ENCODE assay signal across 7 mouse cellular contexts in the genomic region with DNA sequence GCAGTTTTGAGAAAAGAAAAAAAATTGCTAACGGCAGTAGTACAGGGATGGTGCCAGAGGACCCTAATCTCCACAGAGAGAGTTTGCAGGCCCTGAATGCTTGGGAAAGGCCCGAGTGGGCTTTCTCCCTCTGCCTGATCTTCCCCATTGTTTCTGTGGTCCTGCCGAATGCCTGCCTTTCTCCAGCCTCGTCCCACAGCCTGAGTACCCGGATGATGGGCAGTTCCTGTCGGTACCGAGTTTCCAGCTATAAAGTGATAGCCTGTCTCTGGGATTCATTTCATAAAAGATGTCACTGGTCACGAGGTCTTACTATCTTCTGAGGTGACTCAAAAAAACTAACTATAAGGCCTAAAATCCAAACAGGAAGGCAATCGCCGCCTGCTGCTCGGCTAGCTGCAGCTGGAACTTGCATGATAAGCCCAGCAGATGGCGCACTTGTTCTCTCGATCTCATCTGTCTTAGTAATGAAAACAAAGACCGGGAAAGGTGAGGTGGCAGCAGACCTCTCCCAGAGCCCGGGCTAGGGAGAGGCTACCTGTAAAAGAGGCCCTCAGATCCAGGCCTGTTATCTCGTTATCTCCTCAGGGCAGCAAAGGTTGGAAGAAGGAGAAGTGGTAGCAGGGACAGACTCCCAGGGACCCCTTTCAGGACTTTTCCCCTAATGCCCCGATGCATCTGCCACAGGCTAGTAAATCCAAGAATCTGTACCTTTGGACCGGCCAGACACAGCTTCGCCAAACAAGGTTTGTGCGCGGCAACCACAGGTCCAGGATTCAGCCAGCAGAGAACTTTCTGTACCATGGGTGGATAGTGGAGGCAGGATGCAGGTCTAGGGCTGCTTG. TPM values are rescaled to one million over a fixed set of nuclear protein-coding genes. Genes with fewer than 3 reads are reported as not detected.
DNase-seq lines count a peak whose midpoint lies in the region; ATAC-seq and TF ChIP-seq lines count a peak whose summit lies in the region.

No protein-coding gene starts in this region.

- H3K4me3 ChIP-seq in embryonic facial prominence, embryonic 11.5 days (ENCODE audit: low read depth, low read length) = no peak overlapping the region
- no peak overlapping the region for H3K4me3 ChIP-seq in heart, adult 2 months
- H3K4me3 ChIP-seq in kidney, adult 2 months (ENCODE audit: insufficient read depth, low read depth, low read length) = peak overlapping the region; percentile 14; the same call in 1 of the 2 replicates
- H3K4me3 ChIP-seq in limb, embryonic 11.5 days (ENCODE audit: low read depth, low read length) = no peak overlapping the region
- H3K4me3 ChIP-seq in midbrain, embryonic 14.5 days (replicated peaks; ENCODE audit: low read depth, low read length) = 0 out of 2 replicates have a peak overlapping the region, but pooled peaks have one; percentile 7

- no peaks in the 10 kb centered on the region for H3K36me3 ChIP-seq in embryonic facial prominence, embryonic 11.5 days (replicated peaks; ENCODE audit: control insufficient read depth, insufficient read depth, low read depth, low read length)
- H3K36me3 ChIP-seq in heart, adult 2 months (ENCODE audit: control insufficient read depth, insufficient read depth, low read length) = no peaks in the 10 kb centered on the region
- H3K36me3 ChIP-seq in kidney, adult 2 months (ENCODE audit: control insufficient read depth, insufficient read depth, low read length) = no peaks in the 10 kb centered on the region
- H3K36me3 ChIP-seq in limb, embryonic 11.5 days (ENCODE audit: control insufficient read depth, insufficient read depth, low read length) = peaks cover 3% of the 10 kb centered on the region; the same call in 1 of the 2 replicates
- H3K36me3 ChIP-seq in midbrain, embryonic 14.5 days (ENCODE audit: control insufficient read depth, insufficient read depth, low read length) = peaks cover 9% of the 10 kb centered on the region

- peak; percentile 86 for DNase-seq in adrenal gland, postnatal 10 days
- DNase-seq in embryonic facial prominence, embryonic 11.5 days (ENCODE audit: low spot score) = peak; percentile 93
- peak; percentile 66 to 78 for DNase-seq in heart, adult 2 months
- DNase-seq in kidney, adult 2 months = peak; percentile 89
- DNase-seq in limb, embryonic 11.5 days (ENCODE audit: low spot score) = peak; percentile 91
- DNase-seq in midbrain, embryonic 14.5 days = peak; percentile 96
- peak; percentile 47 to 65 for DNase-seq in spleen, adult 18-20 months

- H3K27ac ChIP-seq in embryonic facial prominence, embryonic 11.5 days (replicated peaks; ENCODE audit: low read depth, low read length) = no peak overlapping the region
- H3K27ac ChIP-seq in heart, adult 2 months = no peak overlapping the region
- H3K27ac ChIP-seq in kidney, adult 2 months (ENCODE audit: insufficient read depth, low read depth, low read length) = no peak overlapping the region; the same call in 1 of the 2 replicates
- H3K27ac ChIP-seq in limb, embryonic 11.5 days (replicated peaks; ENCODE audit: low read depth, low read length) = no peak overlapping the region
- peak overlapping the region; percentile 63 for H3K27ac ChIP-seq in midbrain, embryonic 14.5 days (replicated peaks; ENCODE audit: low read depth, low read length)

- H3K79me2 ChIP-seq in heart, adult 2 months (replicated peaks; ENCODE audit: control insufficient read depth, insufficient read depth, low read length) = no peaks in the 10 kb centered on the region

- peak; percentile 49; the same call in 1 of the 2 replicates for TF ChIP-seq EP300 in heart, adult 2 months (IDR thresholded peaks at IDR 0.05; ENCODE audit: insufficient read depth, low read depth, low read length)

- peak; percentile 89 for TF ChIP-seq CTCF in heart, adult 2 months (IDR thresholded peaks at IDR 0.05)
- TF ChIP-seq CTCF in kidney, adult 2 months (conservative IDR thresholded peaks at IDR 0.05; ENCODE audit: insufficient read depth, insufficient read length, low read depth, low read length) = peak; percentile 93

- peak overlapping the region; percentile 4; the same call in 1 of the 2 replicates for H3K9ac ChIP-seq in embryonic facial prominence, embryonic 11.5 days (replicated peaks; ENCODE audit: low read length)
- H3K9ac ChIP-seq in heart, adult 2 months (ENCODE audit: low read depth, low read length) = no peak overlapping the region
- no peak overlapping the region; the same call in 1 of the 2 replicates for H3K9ac ChIP-seq in limb, embryonic 11.5 days (ENCODE audit: low read length)
- no peak overlapping the region; the same call in 1 of the 2 replicates for H3K9ac ChIP-seq in midbrain, embryonic 14.5 days (replicated peaks; ENCODE audit: low read length)

- no peaks in the 10 kb centered on the region for H3K9me3 ChIP-seq in embryonic facial prominence, embryonic 11.5 days (replicated peaks; ENCODE audit: control insufficient read depth, low read length)
- H3K9me3 ChIP-seq in limb, embryonic 11.5 days (ENCODE audit: control insufficient read depth, low read length) = no peaks in the 10 kb centered on the region
- no peaks in the 10 kb centered on the region for H3K9me3 ChIP-seq in midbrain, embryonic 14.5 days (ENCODE audit: control insufficient read depth, low read length)

- intact Hi-C loops in heart, adult 2 months (cut with DNase I) = loop anchor here (1.0 to 10.0 kb wide), 5 partner anchors 122 to 548 kb away; no protein-coding TSS in a partner anchor

- WGBS in embryonic facial prominence, embryonic 11.5 days = 25% methylated on average over 21 of the region's 21 CpGs
- WGBS in heart, adult 2 months = 24% methylated on average over 21 of the region's 21 CpGs
- WGBS in kidney, adult 2 months = 24% methylated on average over 21 of the region's 21 CpGs
- WGBS in limb, embryonic 11.5 days = 30% methylated on average over 21 of the region's 21 CpGs
- WGBS in midbrain, embryonic 14.5 days = 15% methylated on average over 21 of the region's 21 CpGs

- no peaks in the 10 kb centered on the region for H3K27me3 ChIP-seq in embryonic facial prominence, embryonic 11.5 days (ENCODE audit: control insufficient read depth, insufficient read depth, low read length)
- no peaks in the 10 kb centered on the region for H3K27me3 ChIP-seq in heart, adult 2 months (ENCODE audit: control insufficient read depth, insufficient read depth, low read length)
- H3K27me3 ChIP-seq in kidney, adult 2 months (replicated peaks; ENCODE audit: control insufficient read depth, insufficient read depth, low read length) = no peaks in the 10 kb centered on the region
- no peaks in the 10 kb centered on the region for H3K27me3 ChIP-seq in limb, embryonic 11.5 days (ENCODE audit: control insufficient read depth, insufficient read depth, low read length)
- H3K27me3 ChIP-seq in midbrain, embryonic 14.5 days (ENCODE audit: control insufficient read depth, insufficient read depth, low read length) = no peaks in the 10 kb centered on the region

- ATAC-seq in embryonic facial prominence, embryonic 11.5 days (replicated peaks; ENCODE audit: insufficient number of reproducible peaks, low FRiP score, low TSS enrichment, low read depth) = peak; percentile 50; the same call in 1 of the 2 replicates
- peak; percentile 29; the same call in 1 of the 2 replicates for ATAC-seq in limb, embryonic 11.5 days (ENCODE audit: insufficient number of reproducible peaks, low FRiP score, low TSS enrichment, low read depth)
- peak; percentile 82 for ATAC-seq in midbrain, embryonic 14.5 days (ENCODE audit: low FRiP score, low TSS enrichment)

- no peak overlapping the region for H3K4me2 ChIP-seq in embryonic facial prominence, embryonic 11.5 days (ENCODE audit: low read depth, low read length)
- H3K4me2 ChIP-seq in limb, embryonic 11.5 days (ENCODE audit: low read depth, severe bottlenecking) = peak overlapping the region; percentile 7; the same call in 1 of the 2 replicates
- peak overlapping the region; percentile 37 for H3K4me2 ChIP-seq in midbrain, embryonic 14.5 days (ENCODE audit: low read length)

- TF ChIP-seq POLR2A in heart, adult 2 months (IDR thresholded peaks at IDR 0.05; ENCODE audit: insufficient read depth, low read depth, low read length) = no peak
- TF ChIP-seq POLR2A in kidney, adult 2 months (IDR thresholded peaks at IDR 0.05; ENCODE audit: low read depth, low read length) = no peak

- no peaks in the 10 kb centered on the region for H3K4me1 ChIP-seq in embryonic facial prominence, embryonic 11.5 days (ENCODE audit: control insufficient read depth, insufficient read depth, low read length)
- H3K4me1 ChIP-seq in heart, adult 2 months (ENCODE audit: control insufficient read depth, insufficient read depth, low read length) = no peaks in the 10 kb centered on the region; the same call in 1 of the 2 replicates
- no peaks in the 10 kb centered on the region; the same call in 1 of the 2 replicates for H3K4me1 ChIP-seq in kidney, adult 2 months (ENCODE audit: control insufficient read depth, insufficient read depth, low read length)
- no peaks in the 10 kb centered on the region for H3K4me1 ChIP-seq in limb, embryonic 11.5 days (ENCODE audit: control insufficient read depth, insufficient read depth, low read length)
- peaks cover 10% of the 10 kb centered on the region for H3K4me1 ChIP-seq in midbrain, embryonic 14.5 days (ENCODE audit: control insufficient read depth, insufficient read depth, low read length)

RNA-seq across cellular contexts. Expression of a gene that starts 19.7 kb away (rescaled TPM):
- 10 to 100 TPM; 33.8 to 36.2 TPM for total RNA-seq in adrenal gland, postnatal 10 days (2021)
- polyA plus RNA-seq in embryonic facial prominence, embryonic 11.5 days (2014; fragmentation: Nextera tagmentation; extraction: Ambion mirVana) = 62.2 and 63.1 TPM in 2 replicates
- total RNA-seq in heart, adult 2 months (2021) = 10 to 100 TPM; 23.7 to 26.1 TPM
- polyA plus RNA-seq in heart, adult 2 months (2012; rRNA removed) = 54.7 and 71.0 TPM in 2 replicates
- 115 and 130 TPM in 2 replicates for polyA plus RNA-seq in kidney, adult 2 months (2012; rRNA removed)
- polyA plus RNA-seq in limb, embryonic 11.5 days (2014; fragmentation: Nextera tagmentation; extraction: Ambion mirVana) = 61.1 and 65.2 TPM in 2 replicates
- polyA plus RNA-seq in midbrain, embryonic 14.5 days (2014; fragmentation: Nextera tagmentation; extraction: Ambion mirVana) = 109 and 110 TPM in 2 replicates

RNA-seq across cellular contexts. Expression of a gene that starts 22.9 kb away (rescaled TPM):
- 1 to 10 TPM; 4.9 to 7.2 TPM for total RNA-seq in adrenal gland, postnatal 10 days (2021)
- polyA plus RNA-seq in embryonic facial prominence, embryonic 11.5 days (2014; fragmentation: Nextera tagmentation; extraction: Ambion mirVana) = 17.6 and 18.0 TPM in 2 replicates
- 1 to 10 TPM in 1 of 2 experiments, under 1 TPM in 1; 0.89 to 3.4 TPM for total RNA-seq in heart, adult 2 months (2021)
- 1.1 and 1.4 TPM in 2 replicates for polyA plus RNA-seq in heart, adult 2 months (2012; rRNA removed)
- polyA plus RNA-seq in kidney, adult 2 months (2012; rRNA removed) = 7.5 and 9.6 TPM in 2 replicates
- 18.6 and 21.9 TPM in 2 replicates for polyA plus RNA-seq in limb, embryonic 11.5 days (2014; fragmentation: Nextera tagmentation; extraction: Ambion mirVana)
- polyA plus RNA-seq in midbrain, embryonic 14.5 days (2014; fragmentation: Nextera tagmentation; extraction: Ambion mirVana) = 2.5 and 4.9 TPM in 2 replicates

Comparison
In these comparisons a context has a peak if more than half of its experiments do, and no peak if none do; other contexts are left out.
1. ATAC-seq: peak in every context shown above with its lines; median percentile 82 in midbrain, embryonic 14.5 days; 50 in embryonic facial prominence, embryonic 11.5 days; 29 in limb, embryonic 11.5 days.
2. H3K4me3 ChIP-seq: peak in kidney, adult 2 months (single experiment) and midbrain, embryonic 14.5 days (single experiment); none in embryonic facial prominence, embryonic 11.5 days (single experiment), heart, adult 2 months (single experiment) and limb, embryonic 11.5 days (single experiment).
3. Peak in every context shown above with its lines, with median percentiles within 50 percentile points of each other: DNase-seq.